Mouse (Mus musculus) midbrain, embryonic 11.5 days (tissue): Measurements from ENCODE around the gene Gpc6. TPM values are rescaled to one million over a fixed set of nuclear protein-coding genes. Genes with fewer than 3 reads are reported as not detected.

Source experiments
- ATAC-seq: fragments of 200-750 bp; cut with Nextera tagmentation; 2 replicates; pipeline ENCODE4 v1.8.0; 2017; ENCODE audit warnings: moderate TSS enrichment, moderate library complexity; ENCODE audit not compliant: low FRiP score
- DNase-seq: peaks from one replicate; pipeline ENCODE4 v3.0.0; 2015; ENCODE audit warnings: low spot score; ENCODE audit errors: missing footprints
- H3K27ac ChIP-seq: fragments of 300-500 bp; sonication (generic); 2 replicates; pipeline ENCODE4 v1.5.1; 2014; ENCODE audit warnings: low read depth, low read length
- H3K27me3 ChIP-seq: fragments of 300-500 bp; sonication (generic); 2 replicates; pipeline ENCODE4 v1.6.1; 2014; ENCODE audit warnings: mild to moderate bottlenecking, low read length, moderate library complexity, mixed read lengths; ENCODE audit not compliant: control insufficient read depth, insufficient read depth
- H3K36me3 ChIP-seq: fragments of 300-500 bp; sonication (generic); 2 replicates; pipeline ENCODE4 v1.6.1; 2014; ENCODE audit warnings: mild to moderate bottlenecking, low read length, moderate library complexity, mixed read lengths; ENCODE audit not compliant: control insufficient read depth, insufficient read depth
- H3K4me1 ChIP-seq: fragments of 300-500 bp; sonication (generic); 2 replicates; pipeline ENCODE4 v1.6.1; 2014; ENCODE audit warnings: low read length; ENCODE audit not compliant: control insufficient read depth, insufficient read depth
- H3K4me2 ChIP-seq: fragments of 300-500 bp; sonication (generic); 2 replicates; pipeline ENCODE4 v1.6.1; 2014; ENCODE audit warnings: mild to moderate bottlenecking, moderate library complexity
- H3K4me3 ChIP-seq: fragments of 300-500 bp; sonication (generic); 2 replicates; pipeline ENCODE4 v1.5.1; 2014; ENCODE audit warnings: low read depth, low read length
- H3K9ac ChIP-seq: fragments of 300-500 bp; sonication (generic); 2 replicates; pipeline ENCODE4 v1.6.1; 2014; ENCODE audit warnings: low read length
- H3K9me3 ChIP-seq: fragments of 300-500 bp; sonication (generic); 2 replicates; pipeline ENCODE4 v1.6.1; 2016; ENCODE audit warnings: low read length; ENCODE audit not compliant: control insufficient read depth
- WGBS: fragments of 180-500 bp; shearing (Covaris S2); extraction: QIAGEN DNeasy Blood & Tissue Kit; methylation state at CpG from one replicate; pipeline ENCODE4 v1.1.7; 2014; 5-methylcytosine and 5-hydroxymethylcytosine counted together
- polyA plus RNA-seq: library from polyadenylated mRNA; unstranded; fragments of >200 nt; fragmentation: Nextera tagmentation; extraction: Ambion mirVana; gene quantifications from 2 replicates; pipeline ENCODE4 v1.2.1, GENCODE M21; 2014

The Gpc6 gene
- polyA plus RNA-seq, 1 experiment from 2014 or later: 24.6 TPM

DNA sequence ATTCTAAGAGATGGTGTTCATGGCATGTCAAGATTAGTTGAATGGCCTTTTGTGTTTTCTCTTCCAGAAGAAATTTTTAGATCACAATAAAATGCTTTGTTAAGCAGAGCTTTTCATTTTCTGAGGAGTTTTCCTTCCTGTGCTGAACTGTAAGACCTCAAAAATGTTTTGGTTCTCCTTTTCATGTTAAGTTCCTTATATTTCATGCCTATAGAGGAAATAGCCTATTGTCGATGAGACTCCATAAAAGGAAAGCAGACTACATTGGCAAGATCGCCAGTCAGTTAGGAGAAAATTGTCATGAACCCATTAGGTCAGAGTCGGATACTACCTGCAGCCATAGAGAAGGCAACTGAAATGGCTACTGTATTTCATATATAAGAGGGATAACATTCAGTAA is 278.8 kb downstream of the Gpc6 start:
- Histone ChIP-seq H3K27ac (no peak overlapping the region), H3K36me3 (no peaks in the 10 kb centered on the region), H3K9ac (no peak overlapping the region), H3K4me1 (no peaks in the 10 kb centered on the region), H3K4me3 (no peak overlapping the region), H3K27me3 (no peaks in the 10 kb centered on the region), H3K9me3 (no peaks in the 10 kb centered on the region), H3K4me2 (no peak overlapping the region)
- no peak for ATAC-seq
- 96% methylated on average over 3 of the region's 3 CpGs for WGBS
- DNase-seq: no peak

DNA sequence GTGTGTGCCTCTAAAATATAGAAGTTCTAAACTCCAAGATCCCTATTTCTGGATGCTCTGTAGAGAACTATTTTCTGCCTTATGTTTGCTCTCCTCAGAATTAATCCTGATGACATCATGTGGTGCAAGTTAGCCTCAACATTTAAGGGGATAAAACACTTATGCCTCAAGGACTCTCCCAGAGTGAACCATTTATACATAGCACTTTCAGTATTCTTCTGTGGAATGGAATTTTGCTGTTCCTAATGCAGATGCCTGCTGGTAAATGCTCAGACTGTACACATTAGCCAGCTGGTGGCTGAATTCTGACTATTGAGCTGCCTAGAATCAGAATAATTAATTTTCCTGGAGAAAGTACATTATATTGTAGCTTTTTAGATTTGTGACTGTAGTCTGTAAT is 289.3 kb downstream of the Gpc6 start:
- Histone ChIP-seq H3K4me2 (no peak overlapping the region), H3K27me3 (no peaks in the 10 kb centered on the region), H3K36me3 (no peaks in the 10 kb centered on the region), H3K27ac (no peak overlapping the region), H3K4me1 (no peaks in the 10 kb centered on the region), H3K9ac (no peak overlapping the region), H3K9me3 (no peaks in the 10 kb centered on the region), H3K4me3 (no peak overlapping the region)
- ATAC-seq: no peak
- DNase-seq: no peak

- DNase-seq (no peak), ATAC-seq (no peak)
- Histone ChIP-seq H3K9me3 (no peaks in the 10 kb centered on the region), H3K27ac (no peak overlapping the region), H3K4me1 (no peaks in the 10 kb centered on the region), H3K9ac (no peak overlapping the region), H3K4me3 (no peak overlapping the region), H3K36me3 (no peaks in the 10 kb centered on the region), H3K27me3 (no peaks in the 10 kb centered on the region), H3K4me2 (no peak overlapping the region)
Measured at GRCm38 (mm10) chr14:117226920-117227319, 301.8 kb downstream of the Gpc6 start.

DNA sequence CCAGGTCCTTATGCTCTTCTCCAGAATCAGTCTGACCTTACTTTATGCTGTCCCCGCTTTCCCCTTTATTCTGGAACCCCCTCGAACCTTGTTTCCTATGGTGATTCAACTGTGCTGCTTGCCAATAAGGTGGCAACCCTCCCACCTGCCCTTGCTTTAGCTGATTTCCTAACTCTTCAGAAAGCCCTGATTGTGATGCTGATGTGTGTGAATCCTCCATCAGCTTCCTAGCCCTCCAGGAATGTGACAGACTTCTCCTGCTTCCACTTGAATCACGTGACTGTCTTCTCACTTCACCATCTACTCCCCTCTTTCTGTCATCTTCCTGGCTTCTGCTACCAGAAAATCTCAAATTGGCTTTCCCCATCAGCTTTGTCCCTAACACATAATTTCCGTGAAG is 305.4 kb downstream of the Gpc6 start:
- H3K4me3 ChIP-seq: no peak overlapping the region
- WGBS: 63% methylated on average over 4 of the region's 4 CpGs

GRCm38 (mm10) chr14:117238226-117238625 is 313.1 kb downstream of the Gpc6 start:
- H3K27me3 ChIP-seq: no peaks in the 10 kb centered on the region
- no peak overlapping the region for H3K4me2 ChIP-seq
- H3K9ac ChIP-seq: no peak overlapping the region
- DNase-seq (no peak), ATAC-seq (no peak)
- H3K9me3 ChIP-seq: no peaks in the 10 kb centered on the region
- no peak overlapping the region for H3K27ac ChIP-seq
- H3K4me1 ChIP-seq: no peaks in the 10 kb centered on the region
- no peaks in the 10 kb centered on the region for H3K36me3 ChIP-seq
- H3K4me3 ChIP-seq: no peak overlapping the region
- 82% methylated on average over 6 of the region's 6 CpGs for WGBS

More for the DNA sequence above, 305.4 kb downstream of the Gpc6 start:
- no peak for ATAC-seq
- DNase-seq: no peak
- H3K9me3 ChIP-seq: no peaks in the 10 kb centered on the region
- no peak overlapping the region for H3K27ac ChIP-seq
- no peaks in the 10 kb centered on the region for H3K36me3 ChIP-seq
- no peak overlapping the region for H3K4me2 ChIP-seq
- no peaks in the 10 kb centered on the region for H3K27me3 ChIP-seq
- H3K4me1 ChIP-seq: no peaks in the 10 kb centered on the region
- no peak overlapping the region for H3K9ac ChIP-seq

GRCm38 (mm10) chr14:117239694-117240427 is 314.7 kb downstream of the Gpc6 start:
- ATAC-seq (no peak), DNase-seq (no peak)
- no peak overlapping the region for H3K9ac ChIP-seq
- H3K4me2 ChIP-seq: no peak overlapping the region
- H3K4me3 ChIP-seq: no peak overlapping the region
- H3K27me3 ChIP-seq: no peaks in the 10 kb centered on the region
- H3K36me3 ChIP-seq: no peaks in the 10 kb centered on the region
- H3K27ac ChIP-seq: no peak overlapping the region
- 87% methylated on average over 8 of the region's 8 CpGs for WGBS
- no peaks in the 10 kb centered on the region for H3K4me1 ChIP-seq
- H3K9me3 ChIP-seq: no peaks in the 10 kb centered on the region

GRCm38 (mm10) chr14:117245631-117246030 is 320.5 kb downstream of the Gpc6 start:
- DNase-seq (no peak), ATAC-seq (no peak)
- H3K27ac ChIP-seq: no peak overlapping the region
- H3K9me3 ChIP-seq: no peaks in the 10 kb centered on the region
- H3K9ac ChIP-seq: no peak overlapping the region
- no peak overlapping the region for H3K4me2 ChIP-seq
- 92% methylated on average over 3 of the region's 3 CpGs for WGBS
- H3K4me3 ChIP-seq: no peak overlapping the region
- no peaks in the 10 kb centered on the region for H3K36me3 ChIP-seq
- no peaks in the 10 kb centered on the region for H3K4me1 ChIP-seq
- H3K27me3 ChIP-seq: no peaks in the 10 kb centered on the region

DNA sequence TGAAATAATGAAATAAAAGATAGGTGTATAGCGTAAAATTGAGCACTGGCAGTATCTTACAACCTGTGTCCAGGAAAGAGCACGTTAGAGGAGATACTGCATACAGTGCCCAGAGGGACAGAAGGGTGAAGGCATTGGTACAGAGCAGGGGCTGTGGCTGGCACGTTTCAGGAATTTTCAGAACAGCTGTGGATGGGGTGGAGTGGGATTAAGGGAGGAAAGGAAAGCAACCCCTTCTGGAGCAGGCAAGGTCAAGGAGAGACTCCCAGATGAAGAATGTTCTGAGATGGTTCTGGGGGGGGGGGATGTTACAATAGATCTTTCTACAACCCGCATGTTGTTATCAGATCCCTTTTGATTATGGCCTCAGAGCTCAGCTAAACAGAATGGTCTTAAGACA is 331.1 kb downstream of the Gpc6 start:
- Histone ChIP-seq H3K9ac (no peak overlapping the region), H3K27ac (no peak overlapping the region), H3K4me1 (no peaks in the 10 kb centered on the region), H3K36me3 (no peaks in the 10 kb centered on the region), H3K4me3 (no peak overlapping the region), H3K4me2 (no peak overlapping the region), H3K27me3 (no peaks in the 10 kb centered on the region), H3K9me3 (no peaks in the 10 kb centered on the region)
- 87% methylated on average over 4 of the region's 4 CpGs for WGBS
- DNase-seq (peak; percentile 69), ATAC-seq (no peak)

DNA sequence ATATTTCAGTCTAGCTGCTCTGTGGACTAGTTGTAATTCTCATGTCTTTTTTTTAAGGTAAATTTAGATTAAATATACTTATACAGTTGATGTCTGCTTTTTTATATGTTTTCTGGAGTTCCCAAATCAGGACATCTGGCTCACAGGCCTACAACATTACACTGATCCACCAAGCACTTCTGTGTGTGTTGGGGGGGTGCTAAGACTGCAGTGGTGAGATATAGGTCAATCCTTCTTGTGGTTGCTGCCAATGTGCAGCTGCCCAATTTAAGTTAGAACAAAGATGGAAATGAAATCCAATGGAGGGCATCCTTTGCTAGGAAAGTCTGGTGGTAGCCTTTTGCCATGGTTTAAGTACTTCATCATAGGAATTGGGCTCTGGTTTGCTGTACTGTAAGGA is 340.5 kb downstream of the Gpc6 start:
- Histone ChIP-seq H3K27ac (no peak overlapping the region), H3K4me3 (no peak overlapping the region), H3K4me2 (no peak overlapping the region), H3K27me3 (no peaks in the 10 kb centered on the region), H3K9me3 (no peaks in the 10 kb centered on the region), H3K36me3 (no peaks in the 10 kb centered on the region), H3K4me1 (peaks cover 4% of the 10 kb centered on the region), H3K9ac (no peak overlapping the region)
- ATAC-seq: no peak
- no peak for DNase-seq
